Mouse (Mus musculus) right cerebral cortex, postnatal 4 days (tissue): ENCODE measurements at regions not wholly inside any gene's neighbourhood (a gene's known extent, or its start where the extent isn't known, plus 50 kb on each side); places are given as distances from the start of the nearest gene placed in this dataset.
A peak's percentile ranks its signal among the peaks of the same experiment; 100 is the strongest.

ENCODE experiments used
- DNase-seq: peaks from one replicate; pipeline ENCODE4 v3.0.0-alpha.2; 2022

DNA sequence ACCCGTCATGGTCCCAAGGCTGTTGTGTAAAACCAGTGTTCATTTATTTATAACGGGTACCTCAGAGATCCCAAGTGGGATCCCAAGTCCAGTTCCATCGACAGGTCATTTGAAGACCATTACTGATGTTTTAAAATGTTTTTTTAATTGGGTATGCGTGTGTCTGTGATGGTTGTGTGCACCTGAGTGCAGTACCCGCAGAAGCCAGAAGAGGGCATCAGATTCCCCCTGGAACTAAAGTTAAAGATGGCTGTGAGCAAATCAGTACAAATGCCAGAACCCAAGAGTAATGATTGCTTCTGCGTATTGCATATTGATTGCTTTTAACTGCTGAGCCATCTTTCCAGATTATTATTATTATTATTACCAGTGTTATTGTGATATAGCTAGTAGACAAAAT lies 169.7 kb upstream of the Srrm4 start:
- DNase-seq = peak; percentile 29

DNA sequence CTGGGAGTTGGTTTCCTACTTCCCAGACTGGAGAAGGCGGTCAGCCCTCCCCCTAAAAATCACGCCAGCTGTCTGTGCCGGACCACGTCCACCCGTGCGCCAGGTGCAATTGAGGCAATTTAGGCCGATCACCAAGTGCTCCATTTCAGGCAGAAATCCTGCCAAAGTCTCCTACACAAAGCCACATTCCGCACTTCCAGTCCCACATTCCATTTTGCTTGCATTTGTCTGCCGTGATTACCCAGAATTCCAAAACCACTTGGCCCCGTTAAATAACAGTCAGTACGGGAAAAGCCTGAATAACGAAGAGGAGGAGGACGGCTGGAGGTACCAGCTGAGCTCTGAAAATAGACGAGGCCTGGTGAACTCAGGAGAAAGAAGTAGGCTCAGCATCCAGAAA lies 167.1 kb upstream of the Srrm4 start:
- DNase-seq = no peak

DNA sequence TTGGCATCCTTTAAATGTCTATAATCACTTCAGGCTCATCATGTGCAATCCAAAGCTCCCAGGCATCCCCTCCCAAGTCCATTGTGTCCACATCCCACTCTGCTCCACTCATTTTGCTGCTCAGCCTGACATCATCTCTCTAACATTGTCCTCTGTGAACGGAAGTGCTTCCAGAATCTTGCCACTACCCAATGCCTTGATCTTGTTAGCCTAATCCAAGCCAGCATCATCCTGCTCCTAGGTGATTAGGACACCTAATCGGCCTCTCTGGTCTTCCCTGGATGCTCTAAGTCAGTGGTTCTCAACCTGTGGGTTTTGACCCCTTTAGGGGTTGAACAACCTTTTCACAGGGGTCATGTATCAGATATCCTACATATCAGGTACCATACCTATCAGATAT lies 161.3 kb upstream of the Srrm4 start:
- no peak for DNase-seq

DNA sequence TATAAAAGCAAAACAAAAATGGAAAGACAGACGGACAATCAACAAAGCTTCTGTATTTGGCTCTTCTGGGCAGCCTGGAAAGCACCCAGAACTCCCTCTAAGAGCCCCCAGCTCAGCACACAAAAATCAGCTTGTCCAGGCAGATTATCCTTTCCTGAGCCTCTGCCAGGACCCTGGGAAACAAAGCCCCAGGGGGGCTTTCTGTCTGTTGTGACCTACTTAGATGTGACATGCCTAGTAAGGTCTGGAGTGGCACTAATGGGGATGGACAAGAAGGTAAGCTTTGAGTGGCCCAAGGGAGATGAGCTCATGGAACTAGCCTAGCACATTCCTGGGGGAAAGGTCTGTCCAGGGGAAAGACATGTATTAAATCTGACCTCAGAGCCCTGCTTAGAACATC lies 160.5 kb upstream of the Srrm4 start:
- no peak for DNase-seq

DNA sequence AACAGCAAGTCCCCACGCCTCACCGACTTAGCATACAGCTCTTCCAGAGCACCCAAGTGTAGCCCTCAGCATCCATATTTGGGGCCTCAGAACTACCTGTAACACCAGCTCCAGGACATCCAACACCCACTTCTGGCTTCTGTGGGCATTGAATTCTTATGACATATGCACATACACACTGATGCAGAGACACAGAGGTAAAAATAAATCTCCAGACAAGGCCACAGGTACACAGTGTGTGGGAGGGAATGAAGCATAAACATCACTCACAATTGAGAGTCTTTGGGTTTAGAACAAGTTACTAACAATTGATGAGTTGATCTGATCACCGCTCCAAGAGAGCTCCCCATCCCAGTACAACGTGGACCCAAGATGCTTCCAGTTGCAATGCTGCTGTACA lies 154.2 kb upstream of the Srrm4 start:
- DNase-seq = no peak

GRCm38 (mm10) chr5:116744389-116744788 lies 152.8 kb upstream of the Srrm4 start:
- DNase-seq = peak; percentile 8

GRCm38 (mm10) chr5:116735622-116736021 lies 144.0 kb upstream of the Srrm4 start:
- DNase-seq = no peak

DNA sequence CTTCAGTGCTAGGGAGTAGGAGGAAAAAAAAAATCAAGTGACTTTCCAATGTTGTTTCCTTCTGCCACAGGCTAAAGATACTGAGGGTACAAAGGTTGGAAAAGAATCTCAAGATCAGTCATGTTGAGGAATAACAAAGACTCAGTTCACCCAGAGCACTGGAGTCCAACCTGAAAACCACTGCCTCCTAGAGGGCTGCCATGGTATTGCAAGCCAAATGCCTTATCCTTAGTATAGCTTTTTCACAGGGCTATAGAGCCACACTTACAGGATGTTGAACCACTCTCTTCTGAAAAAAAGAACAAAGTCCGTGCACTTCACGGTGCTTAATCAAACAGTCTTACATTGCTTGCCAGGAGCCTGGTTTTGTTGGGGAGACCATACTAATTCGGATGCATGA lies 139.9 kb upstream of the Srrm4 start:
- no peak for DNase-seq

DNA sequence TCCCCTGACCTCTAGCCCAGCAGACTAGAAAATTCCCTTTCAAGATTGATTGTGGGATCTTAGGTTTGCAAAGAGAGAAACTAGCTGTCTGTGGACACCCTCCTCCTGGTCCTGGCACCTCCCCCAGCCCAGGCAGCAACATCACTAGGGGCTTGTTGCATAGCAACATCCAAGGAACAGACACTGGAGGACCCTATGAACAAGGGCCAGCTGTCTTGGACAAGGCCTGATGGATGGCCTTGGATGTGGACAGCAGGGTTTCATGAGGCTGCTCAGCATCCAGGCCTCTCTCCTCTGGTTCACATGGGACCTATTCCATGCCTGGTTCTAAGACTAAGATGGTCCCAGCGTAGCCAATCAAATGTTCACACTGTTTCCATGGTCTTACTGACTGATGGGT lies 127.6 kb upstream of the Srrm4 start:
- no peak for DNase-seq

DNA sequence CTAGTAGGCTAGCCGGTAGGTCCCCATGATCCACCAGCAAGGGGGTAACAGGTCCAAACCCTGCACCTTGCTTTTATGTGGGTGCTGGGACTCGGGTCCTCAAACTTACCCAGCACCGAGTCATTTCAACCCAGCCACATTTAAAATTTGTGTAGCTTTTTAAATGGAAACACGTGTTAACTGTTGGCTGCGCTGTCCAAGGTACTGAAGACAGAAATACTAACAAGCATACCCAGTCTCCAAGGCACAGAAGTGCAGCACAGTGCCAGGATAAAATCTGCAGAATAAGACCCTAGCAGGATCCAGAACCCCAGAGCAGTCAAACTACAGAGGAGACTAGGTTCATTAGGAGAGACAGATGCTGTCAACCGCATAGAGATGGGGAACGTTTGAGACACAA lies 122.6 kb upstream of the Srrm4 start:
- no peak for DNase-seq

GRCm38 (mm10) chr5:116712056-116712455 lies 120.4 kb upstream of the Srrm4 start:
- no peak for DNase-seq

- no peak for DNase-seq
Observed at GRCm38 (mm10) chr5:116708505-116708904, 116.9 kb upstream of the Srrm4 start.

- no peak for DNase-seq
Observed at GRCm38 (mm10) chr5:116662466-116662865, 70.8 kb upstream of the Srrm4 start.

DNA sequence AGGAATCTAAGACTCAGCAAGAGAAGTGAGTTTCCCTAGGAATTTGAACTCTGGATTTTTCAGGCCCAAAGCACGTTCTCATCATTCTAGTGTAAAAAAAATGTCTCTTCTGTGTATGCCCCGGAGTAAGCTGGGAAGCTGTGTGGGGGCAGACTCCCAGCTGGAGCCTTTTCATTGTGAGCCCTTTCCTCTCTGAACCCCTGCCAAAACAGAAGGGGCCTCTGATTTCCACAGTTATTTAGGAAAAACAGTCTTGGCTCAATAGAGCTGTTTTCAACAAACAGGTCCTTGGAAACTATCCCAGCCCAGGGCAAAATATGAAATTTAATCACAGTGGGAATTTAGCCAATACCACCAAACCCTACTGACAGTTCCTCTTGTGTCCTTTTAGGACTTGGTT lies 70.2 kb upstream of the Srrm4 start:
- no peak for DNase-seq

GRCm38 (mm10) chr5:116654486-116655420 lies 63.1 kb upstream of the Srrm4 start:
- no peak for DNase-seq
